Mouse (Mus musculus) heart, embryonic 14.5 days (tissue): ENCODE data around the gene Nol3. TPM values are rescaled to one million over a fixed set of nuclear protein-coding genes. Genes with fewer than 3 reads are reported as not detected.

Source experiments
- ATAC-seq: fragments of 200-750 bp; cut with Nextera tagmentation; 2 replicates; pipeline ENCODE4 v1.8.0; 2017; ENCODE audit warnings: low read depth, moderate TSS enrichment; ENCODE audit not compliant: insufficient number of reproducible peaks, insufficient read depth, low FRiP score
- H3K27ac ChIP-seq, 2 experiments: fragments of 200-500 bp in 1 of 2; fragments of 300-500 bp in 1 of 2; sonication (generic) in 1 of 2; replicated peaks in 1 of 2; 2 replicates each; pipeline ENCODE4 v1.5.1; 2012 to 2014; ENCODE audit warnings: low read depth in 2 of 2, low read length in 2 of 2, control low read depth in 1 of 2, mild to moderate bottlenecking in 1 of 2, mixed read lengths in 1 of 2; ENCODE audit not compliant: control insufficient read depth in 1 of 2, insufficient read depth in 1 of 2
- H3K27me3 ChIP-seq: fragments of 300-500 bp; sonication (generic); 2 replicates; pipeline ENCODE4 v1.6.1; 2014; ENCODE audit warnings: mild to moderate bottlenecking, low read length, control low read depth; ENCODE audit not compliant: control insufficient read depth, insufficient read depth
- H3K36me3 ChIP-seq: fragments of 300-500 bp; sonication (generic); 2 replicates; pipeline ENCODE4 v1.6.1; 2014; ENCODE audit warnings: mild to moderate bottlenecking, control low read depth, low read length, mixed read lengths; ENCODE audit not compliant: control insufficient read depth, insufficient read depth
- H3K4me1 ChIP-seq, 2 experiments: fragments of 200-500 bp in 1 of 2; fragments of 300-500 bp in 1 of 2; sonication (generic) in 1 of 2; 2 replicates each; pipeline ENCODE4 v1.6.1; 2012 to 2014; ENCODE audit warnings: low read length in 2 of 2, control low read depth in 1 of 2, mixed read lengths in 1 of 2; ENCODE audit not compliant: control insufficient read depth in 2 of 2, insufficient read depth in 2 of 2
- H3K4me2 ChIP-seq: fragments of 300-500 bp; sonication (generic); 2 replicates; pipeline ENCODE4 v1.6.1; 2014; ENCODE audit warnings: mild to moderate bottlenecking, low read length
- H3K4me3 ChIP-seq, 2 experiments: fragments of 200-500 bp in 1 of 2; fragments of 300-500 bp in 1 of 2; sonication (generic) in 1 of 2; 2 replicates each; pipeline ENCODE4 v1.5.1; 2012 to 2014; ENCODE audit warnings: low read length in 2 of 2, mild to moderate bottlenecking in 2 of 2, control low read depth in 1 of 2, low read depth in 1 of 2, moderate library complexity in 1 of 2; ENCODE audit not compliant: control insufficient read depth in 1 of 2, insufficient read depth in 1 of 2
- H3K9ac ChIP-seq: fragments of 300-500 bp; sonication (generic); 2 replicates; pipeline ENCODE4 v1.6.1; 2014; ENCODE audit warnings: mild to moderate bottlenecking, low read length
- H3K9me3 ChIP-seq: fragments of 300-500 bp; sonication (generic); 2 replicates; pipeline ENCODE4 v1.6.1; 2016; ENCODE audit warnings: low read length, control low read depth; ENCODE audit not compliant: control insufficient read depth
- WGBS: fragments of 180-500 bp; shearing (Covaris S2); extraction: QIAGEN DNeasy Blood & Tissue Kit; methylation state at CpG from one replicate; pipeline ENCODE4 v1.1.7; 2014; 5-methylcytosine and 5-hydroxymethylcytosine counted together
- microRNA counts: library from miRNA; unstranded; fragments of <30 nt; microRNA quantifications from one replicate; lab custom pipeline; 2016
- microRNA-seq: library from miRNA; unstranded; fragments of <30 nt; microRNA quantifications from one replicate; pipeline ENCODE4, GENCODE M21; 2016
- polyA plus RNA-seq: library from polyadenylated mRNA; unstranded; fragments of >200 nt; fragmentation: Nextera tagmentation; extraction: Ambion mirVana; gene quantifications from 2 replicates; pipeline ENCODE4 v1.2.1, GENCODE M21; 2014

Gene Nol3
- polyA plus RNA-seq, 1 experiment from 2014 or later = 3.4 TPM

DNA sequence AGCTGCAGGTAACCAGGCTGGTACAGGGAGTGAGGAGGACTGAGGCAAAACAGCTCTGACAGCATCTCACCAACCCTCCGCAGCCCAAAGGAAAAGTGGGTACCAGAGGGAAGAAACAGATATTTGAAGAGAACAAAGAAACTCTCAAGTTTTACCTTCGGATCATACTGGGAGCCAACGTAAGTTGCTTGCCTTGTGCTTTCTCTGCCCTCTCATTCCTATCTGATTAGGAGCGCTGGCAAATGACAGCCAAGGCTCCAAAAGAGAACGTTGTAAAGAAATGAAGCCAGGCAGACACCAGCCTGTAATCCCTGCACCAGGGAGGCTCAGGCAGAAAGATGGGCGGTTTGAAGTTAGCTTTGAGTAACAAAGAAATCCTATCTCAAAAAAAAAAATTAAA, 51.0 kb downstream of the Nol3 start:
- peak overlapping the region; percentile 92 for H3K9ac ChIP-seq
- H3K4me3 ChIP-seq = peak overlapping the region; percentile 87 to 89
- peaks cover 6 to 17% of the 10 kb centered on the region in 2 experiments for H3K4me1 ChIP-seq
- no peaks in the 10 kb centered on the region for H3K9me3 ChIP-seq
- peaks cover 56% of the 10 kb centered on the region for H3K36me3 ChIP-seq
- no peaks in the 10 kb centered on the region for H3K27me3 ChIP-seq
- peak overlapping the region; percentile 70 to 78; a peak in 3 of 4 replicates for H3K27ac ChIP-seq
- ATAC-seq = no peak
- WGBS = 27% methylated on average over 6 of the region's 6 CpGs
- peak overlapping the region; percentile 88 for H3K4me2 ChIP-seq

GRCm38 (mm10) chr8:105330325-105330724, 54.4 kb downstream of the Nol3 start:
- no peaks in the 10 kb centered on the region for H3K9me3 ChIP-seq
- no peak overlapping the region for H3K4me2 ChIP-seq
- H3K9ac ChIP-seq = no peak overlapping the region
- H3K27me3 ChIP-seq = no peaks in the 10 kb centered on the region
- no peak overlapping the region for H3K27ac ChIP-seq
- WGBS = 94% methylated on average over 12 of the region's 12 CpGs
- H3K36me3 ChIP-seq = peaks cover 74% of the 10 kb centered on the region
- no peak for ATAC-seq
- peaks cover 6 to 13% of the 10 kb centered on the region in 2 experiments for H3K4me1 ChIP-seq
- no peak overlapping the region for H3K4me3 ChIP-seq

DNA sequence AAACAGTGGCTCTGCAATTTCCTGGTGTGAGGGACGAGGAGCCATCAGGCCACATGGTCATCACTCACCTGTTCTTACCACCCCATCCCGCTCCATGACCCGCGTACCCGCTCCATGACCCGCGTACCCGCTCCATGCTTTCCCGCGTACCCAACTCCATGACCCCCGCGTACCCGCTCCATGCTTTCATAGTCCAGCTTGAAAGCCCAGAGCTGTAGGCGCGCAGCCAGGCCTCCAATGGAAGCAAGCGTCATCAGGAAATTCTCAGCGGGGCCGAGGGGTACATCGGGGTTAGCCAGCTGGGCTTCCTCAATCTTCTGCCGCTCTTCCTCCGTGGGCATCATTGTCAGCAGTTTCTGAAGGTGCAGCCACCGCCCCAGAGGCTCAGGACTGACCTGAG, 55.5 kb downstream of the Nol3 start:
- Histone ChIP-seq H3K4me1 (peaks cover 3 to 9% of the 10 kb centered on the region in 2 experiments; a peak in 3 of 4 replicates), H3K9ac (no peak overlapping the region), H3K36me3 (peaks cover 86% of the 10 kb centered on the region), H3K4me3 (no peak overlapping the region), H3K4me2 (no peak overlapping the region), H3K9me3 (no peaks in the 10 kb centered on the region), H3K27ac (no peak overlapping the region), H3K27me3 (no peaks in the 10 kb centered on the region)
- WGBS = 93% methylated on average over 22 of the region's 22 CpGs
- no peak for ATAC-seq

MicroRNAs encoded within 50 kb of the gene (microRNA counts, 519-probe panel; counts per million panel counts)
- microRNA mmu-miR-328 (lab: Ali Mortazavi, UCI) = 3,516 counts per million, percentile 73 among the panel's probes with 10 or more counts

Small RNA genes lying within 50 kb of the gene (microRNA-seq; reads per million reads assigned to microRNA genes)
- gene Gm27320 (not detected), gene Mir328 (418 reads per million, percentile 70 among the genes with 10 or more reads in this experiment)

Other genes starting within 250 kb of the Nol3 start
- gene Ces3a, start 227.5 kb upstream of the Nol3 start, polyA plus RNA-seq = not detected in 2 replicates
- 0.12 TPM in 2 replicates for gene Ces3b, start 192.4 kb upstream of the Nol3 start, polyA plus RNA-seq
- gene Ces4a, start 144.3 kb upstream of the Nol3 start, polyA plus RNA-seq = not detected in 2 replicates
- 52.3 and 52.9 TPM in 2 replicates for gene Cbfb, start 105.5 kb upstream of the Nol3 start, polyA plus RNA-seq
- 21.2 and 21.8 TPM in 2 replicates for gene D230025D16Rik, start 51.0 kb upstream of the Nol3 start, polyA plus RNA-seq
- gene B3gnt9, start 21.0 kb upstream of the Nol3 start, polyA plus RNA-seq = 11.5 and 15.0 TPM in 2 replicates
- gene Tradd, start 11.5 kb upstream of the Nol3 start, polyA plus RNA-seq = 15.2 and 18.0 TPM in 2 replicates
- gene Fbxl8, start 11.5 kb upstream of the Nol3 start, polyA plus RNA-seq = 2.9 and 4.0 TPM in 2 replicates
- gene Hsf4, start 6.3 kb upstream of the Nol3 start, polyA plus RNA-seq = 0.27 TPM in 1 of 2 replicates, not detected in the other
- 4.0 and 7.2 TPM in 2 replicates for gene 4931428F04Rik, start 13.7 kb downstream of the Nol3 start, polyA plus RNA-seq
- 13.7 and 14.7 TPM in 2 replicates for gene Exoc3l, start 20.0 kb downstream of the Nol3 start, polyA plus RNA-seq
- gene E2f4, start 21.5 kb downstream of the Nol3 start, polyA plus RNA-seq = 50.3 and 51.3 TPM in 2 replicates
- 3.4 TPM in 2 replicates for gene Elmo3, start 29.5 kb downstream of the Nol3 start, polyA plus RNA-seq
- 1.2 and 1.4 TPM in 2 replicates for gene Lrrc29, start 50.1 kb downstream of the Nol3 start, polyA plus RNA-seq
- 81.1 and 88.6 TPM in 2 replicates for gene Tmem208, start 50.2 kb downstream of the Nol3 start, polyA plus RNA-seq
- 2.2 and 2.3 TPM in 2 replicates for gene Fhod1, start 71.8 kb downstream of the Nol3 start, polyA plus RNA-seq
- gene Slc9a5, start 72.7 kb downstream of the Nol3 start, polyA plus RNA-seq = 0.90 and 1.3 TPM in 2 replicates
- gene Plekhg4, start 97.1 kb downstream of the Nol3 start, polyA plus RNA-seq = 0.11 and 0.23 TPM in 2 replicates
- not detected in 2 replicates for gene Kctd19, start 137.4 kb downstream of the Nol3 start, polyA plus RNA-seq
- gene Lrrc36, start 137.4 kb downstream of the Nol3 start, polyA plus RNA-seq = 0.12 and 0.38 TPM in 2 replicates
- gene Tppp3, start 195.4 kb downstream of the Nol3 start, polyA plus RNA-seq = 11.6 and 15.3 TPM in 2 replicates
- 21.8 and 24.5 TPM in 2 replicates for gene Zdhhc1, start 220.8 kb downstream of the Nol3 start, polyA plus RNA-seq
- 0.46 and 0.59 TPM in 2 replicates for gene Hsd11b2, start 242.6 kb downstream of the Nol3 start, polyA plus RNA-seq